Mouse (Mus musculus): Measurements from ENCODE around the gene Gm43518.

- TF ChIP-seq CTCF (IDR thresholded peaks at IDR 0.05; ENCODE audit: extremely low read depth, insufficient read depth, insufficient read length, insufficient replicate concordance) (no peak), POLR2A (IDR thresholded peaks at IDR 0.05; ENCODE audit: low read depth, low read length) (no peak)
These were observed 46.9 kb downstream of the Gm43518 start for GRCm38 (mm10) chr5:123974179-123974485.

Data from spleen, adult 2 months (tissue).